Mouse (Mus musculus): ENCODE results near the gene Chd1l. TPM values are rescaled to one million over a fixed set of nuclear protein-coding genes. Genes with fewer than 3 reads are reported as not detected.

Gene Chd1l
- polyA plus RNA-seq, 1 experiment from 2014 or later: 18.3 TPM

GRCm38 (mm10) chr3:97615933-97616332 lies 5.9 kb upstream of the Chd1l start:
- WGBS: 90% methylated on average over 4 of the region's 4 CpGs
- ATAC-seq (replicated peaks; ENCODE audit: low FRiP score): no peak
- H3K27ac ChIP-seq: no peak overlapping the region

GRCm38 (mm10) chr3:97615154-97615553 lies 5.2 kb upstream of the Chd1l start:
- H3K4me3 ChIP-seq (replicated peaks): no peak overlapping the region
- no peak overlapping the region for H3K27ac ChIP-seq
- H3K9ac ChIP-seq: no peak overlapping the region
- H3K4me2 ChIP-seq: no peak overlapping the region
- no peak for ATAC-seq (replicated peaks; ENCODE audit: low FRiP score)
- no peaks in the 10 kb centered on the region for H3K36me3 ChIP-seq
- no peaks in the 10 kb centered on the region for H3K9me3 ChIP-seq (replicated peaks)
- 0 out of 2 replicates have a peak, but pooled peaks cover 1% of the 10 kb centered on the region for H3K4me1 ChIP-seq
- 6% methylated on average over 1 of the region's 1 CpGs for WGBS
- no peaks in the 10 kb centered on the region for H3K27me3 ChIP-seq

More at GRCm38 (mm10) chr3:97615933-97616332, 5.9 kb upstream of the Chd1l start:
- H3K9me3 ChIP-seq (replicated peaks): no peaks in the 10 kb centered on the region
- H3K4me2 ChIP-seq: no peak overlapping the region
- no peaks in the 10 kb centered on the region for H3K27me3 ChIP-seq
- no peak overlapping the region for H3K4me3 ChIP-seq (replicated peaks)
- H3K36me3 ChIP-seq: no peaks in the 10 kb centered on the region
- no peak overlapping the region for H3K9ac ChIP-seq
- H3K4me1 ChIP-seq: no peaks in the 10 kb centered on the region

- 85% methylated on average over 6 of the region's 6 CpGs for WGBS
- no peaks in the 10 kb centered on the region for H3K36me3 ChIP-seq
Observed at GRCm38 (mm10) chr3:97611021-97611420, 1.0 kb upstream of the Chd1l start.

GRCm38 (mm10) chr3:97609201-97609844 lies 680 bp downstream of the Chd1l start:
- H3K9ac ChIP-seq: peak overlapping the region; percentile 84
- H3K4me1 ChIP-seq: peaks cover 7% of the 10 kb centered on the region
- H3K4me2 ChIP-seq: peak overlapping the region; percentile 81
- no peaks in the 10 kb centered on the region for H3K27me3 ChIP-seq
- H3K36me3 ChIP-seq: no peaks in the 10 kb centered on the region
- ATAC-seq (replicated peaks; ENCODE audit: low FRiP score): peak; percentile 50; the same call in 1 of the 2 replicates
- H3K27ac ChIP-seq: peak overlapping the region; percentile 95
- peak overlapping the region; percentile 87 for H3K4me3 ChIP-seq (replicated peaks)
- no peaks in the 10 kb centered on the region for H3K9me3 ChIP-seq (replicated peaks)
- 3% methylated on average over 20 of the region's 20 CpGs for WGBS

More at GRCm38 (mm10) chr3:97611021-97611420, 1.0 kb upstream of the Chd1l start:
- Histone ChIP-seq H3K27ac (no peak overlapping the region), H3K4me3 (replicated peaks) (no peak overlapping the region), H3K27me3 (no peaks in the 10 kb centered on the region), H3K9me3 (replicated peaks) (no peaks in the 10 kb centered on the region), H3K9ac (no peak overlapping the region), H3K4me1 (peaks cover 7% of the 10 kb centered on the region), H3K4me2 (no peak overlapping the region)
- ATAC-seq (replicated peaks; ENCODE audit: low FRiP score): no peak

- H3K4me1 ChIP-seq: no peaks in the 10 kb centered on the region
- 86% methylated on average over 3 of the region's 3 CpGs for WGBS
- no peak overlapping the region for H3K4me3 ChIP-seq (replicated peaks)
Observed at GRCm38 (mm10) chr3:97600050-97600832, 9.8 kb downstream of the Chd1l start.

GRCm38 (mm10) chr3:97596796-97597195 lies 13.2 kb downstream of the Chd1l start:
- Histone ChIP-seq H3K4me2 (no peak overlapping the region), H3K27ac (no peak overlapping the region), H3K27me3 (no peaks in the 10 kb centered on the region), H3K4me1 (no peaks in the 10 kb centered on the region), H3K4me3 (replicated peaks) (no peak overlapping the region), H3K9me3 (replicated peaks) (no peaks in the 10 kb centered on the region), H3K36me3 (peaks cover 49% of the 10 kb centered on the region), H3K9ac (no peak overlapping the region)
- no peak for ATAC-seq (replicated peaks; ENCODE audit: low FRiP score)
- WGBS: 75% methylated on average over 8 of the region's 8 CpGs

More at GRCm38 (mm10) chr3:97600050-97600832, 9.8 kb downstream of the Chd1l start:
- Histone ChIP-seq H3K36me3 (peaks cover 44% of the 10 kb centered on the region), H3K9me3 (replicated peaks) (no peaks in the 10 kb centered on the region), H3K4me2 (no peak overlapping the region), H3K27ac (no peak overlapping the region), H3K9ac (no peak overlapping the region), H3K27me3 (no peaks in the 10 kb centered on the region)
- ATAC-seq (replicated peaks; ENCODE audit: low FRiP score): no peak

GRCm38 (mm10) chr3:97595066-97595465 lies 14.9 kb downstream of the Chd1l start:
- ATAC-seq (replicated peaks; ENCODE audit: low FRiP score): no peak
- Histone ChIP-seq H3K27ac (no peak overlapping the region), H3K9me3 (replicated peaks) (no peaks in the 10 kb centered on the region), H3K4me3 (replicated peaks) (no peak overlapping the region), H3K27me3 (no peaks in the 10 kb centered on the region), H3K36me3 (peaks cover 32% of the 10 kb centered on the region), H3K4me2 (no peak overlapping the region), H3K9ac (no peak overlapping the region), H3K4me1 (peaks cover 8% of the 10 kb centered on the region)
- 85% methylated on average over 6 of the region's 6 CpGs for WGBS

GRCm38 (mm10) chr3:97594140-97594539 lies 15.9 kb downstream of the Chd1l start:
- Histone ChIP-seq H3K9me3 (replicated peaks) (no peaks in the 10 kb centered on the region), H3K27me3 (no peaks in the 10 kb centered on the region), H3K4me2 (no peak overlapping the region), H3K4me1 (peaks cover 8% of the 10 kb centered on the region), H3K36me3 (peaks cover 29% of the 10 kb centered on the region), H3K9ac (no peak overlapping the region), H3K27ac (no peak overlapping the region), H3K4me3 (replicated peaks) (no peak overlapping the region)
- WGBS: 75% methylated on average over 13 of the region's 13 CpGs
- ATAC-seq (replicated peaks; ENCODE audit: low FRiP score): no peak

GRCm38 (mm10) chr3:97593089-97593488 lies 16.9 kb downstream of the Chd1l start:
- ATAC-seq (replicated peaks; ENCODE audit: low FRiP score): no peak
- H3K9ac ChIP-seq: no peak overlapping the region

GRCm38 (mm10) chr3:97590699-97591098 lies 19.3 kb downstream of the Chd1l start:
- Histone ChIP-seq H3K27ac (no peak overlapping the region), H3K4me1 (peaks cover 12% of the 10 kb centered on the region), H3K36me3 (peaks cover 43% of the 10 kb centered on the region), H3K9me3 (replicated peaks) (no peaks in the 10 kb centered on the region), H3K9ac (0 out of 2 replicates have a peak overlapping the region, but pooled peaks have one; percentile 18), H3K4me3 (replicated peaks) (no peak overlapping the region), H3K27me3 (no peaks in the 10 kb centered on the region), H3K4me2 (peak overlapping the region; percentile 5; the same call in 1 of the 2 replicates)
- ATAC-seq (replicated peaks; ENCODE audit: low FRiP score): peak; percentile 59
- whole genome bisulfite sequencing: 42% methylated on average over 8 of the region's 8 CpGs

More at GRCm38 (mm10) chr3:97593089-97593488, 16.9 kb downstream of the Chd1l start:
- no peaks in the 10 kb centered on the region for H3K9me3 ChIP-seq (replicated peaks)
- no peak overlapping the region for H3K4me3 ChIP-seq (replicated peaks)
- H3K4me1 ChIP-seq: peaks cover 8% of the 10 kb centered on the region
- no peaks in the 10 kb centered on the region for H3K27me3 ChIP-seq
- H3K36me3 ChIP-seq: peaks cover 29% of the 10 kb centered on the region
- no peak overlapping the region for H3K4me2 ChIP-seq
- no peak overlapping the region for H3K27ac ChIP-seq
- WGBS: 93% methylated on average over 5 of the region's 5 CpGs

- WGBS: 73% methylated on average over 9 of the region's 9 CpGs
- H3K9ac ChIP-seq: no peak overlapping the region
- H3K27ac ChIP-seq: no peak overlapping the region
- peaks cover 12% of the 10 kb centered on the region for H3K4me1 ChIP-seq
- H3K4me3 ChIP-seq (replicated peaks): no peak overlapping the region
- no peak overlapping the region for H3K4me2 ChIP-seq
- no peaks in the 10 kb centered on the region for H3K9me3 ChIP-seq (replicated peaks)
- no peaks in the 10 kb centered on the region for H3K27me3 ChIP-seq
- ATAC-seq (replicated peaks; ENCODE audit: low FRiP score): no peak
- H3K36me3 ChIP-seq: peaks cover 33% of the 10 kb centered on the region
Observed at GRCm38 (mm10) chr3:97587656-97588055, 22.3 kb downstream of the Chd1l start.
